Mouse (Mus musculus) heart, embryonic 13.5 days (tissue): ENCODE data around the gene Arhgap27. TPM values are rescaled to one million over a fixed set of nuclear protein-coding genes. Genes with fewer than 3 reads are reported as not detected.

Source experiments
- ATAC-seq: fragments of 200-750 bp; cut with Nextera tagmentation; 2 replicates; pipeline ENCODE4 v1.8.0; 2017; ENCODE audit warnings: moderate TSS enrichment; ENCODE audit not compliant: insufficient number of reproducible peaks, low FRiP score, low TSS enrichment; ENCODE audit errors: extremely low read depth
- H3K27ac ChIP-seq: fragments of 300-500 bp; sonication (generic); replicated peaks from 2 replicates; pipeline ENCODE4 v1.5.1; 2015; ENCODE audit warnings: moderate library complexity, mild to moderate bottlenecking, inconsistent platforms
- H3K27me3 ChIP-seq: fragments of 300-500 bp; sonication (generic); replicated peaks from 2 replicates; pipeline ENCODE4 v1.6.1; 2015; ENCODE audit warnings: mild to moderate bottlenecking, inconsistent platforms
- H3K36me3 ChIP-seq: fragments of 300-500 bp; sonication (generic); 2 replicates; pipeline ENCODE4 v1.6.1; 2015; ENCODE audit warnings: mild to moderate bottlenecking, inconsistent platforms
- H3K4me1 ChIP-seq: fragments of 300-500 bp; sonication (generic); 2 replicates; pipeline ENCODE4 v1.6.1; 2015; ENCODE audit warnings: inconsistent platforms
- H3K4me2 ChIP-seq: fragments of 300-500 bp; sonication (generic); 2 replicates; pipeline ENCODE4 v1.6.1; 2015; ENCODE audit warnings: inconsistent platforms, mild to moderate bottlenecking, moderate library complexity
- H3K4me3 ChIP-seq: fragments of 300-500 bp; sonication (generic); 2 replicates; pipeline ENCODE4 v1.5.1; 2015; ENCODE audit warnings: moderate library complexity, mild to moderate bottlenecking, inconsistent platforms
- H3K9ac ChIP-seq: fragments of 300-500 bp; sonication (generic); 2 replicates; pipeline ENCODE4 v1.6.1; 2015; ENCODE audit warnings: inconsistent platforms, mild to moderate bottlenecking, moderate library complexity
- H3K9me3 ChIP-seq: fragments of 300-500 bp; sonication (generic); 2 replicates; pipeline ENCODE4 v1.6.1; 2016; ENCODE audit warnings: inconsistent platforms
- WGBS: fragments of 180-500 bp; shearing (Covaris S2); methylation state at CpG from one replicate; pipeline ENCODE4 v1.1.7; 2015; ENCODE audit warnings: mixed read lengths; 5-methylcytosine and 5-hydroxymethylcytosine counted together
- polyA plus RNA-seq: library from polyadenylated mRNA; unstranded; fragments of >200 nt; fragmentation: Nextera tagmentation; extraction: Ambion mirVana; gene quantifications from 2 replicates; pipeline ENCODE4 v1.2.1, GENCODE M21; 2015

The Arhgap27 gene
- polyA plus RNA-seq, 1 experiment from 2014 or later: 5.8 TPM

- Histone ChIP-seq H3K4me2 (no peak overlapping the region), H3K27ac (peak overlapping the region; percentile 62), H3K9ac (0 out of 2 replicates have a peak overlapping the region, but pooled peaks have one; percentile 8), H3K27me3 (no peaks in the 10 kb centered on the region), H3K36me3 (peaks cover 44% of the 10 kb centered on the region), H3K4me3 (no peak overlapping the region), H3K4me1 (peaks cover 46% of the 10 kb centered on the region), H3K9me3 (no peaks in the 10 kb centered on the region)
- no peak for ATAC-seq
- WGBS: 46% methylated on average over 6 of the region's 6 CpGs
Observed at GRCm38 (mm10) chr11:103378341-103378740, 14.8 kb upstream of the Arhgap27 start.

DNA sequence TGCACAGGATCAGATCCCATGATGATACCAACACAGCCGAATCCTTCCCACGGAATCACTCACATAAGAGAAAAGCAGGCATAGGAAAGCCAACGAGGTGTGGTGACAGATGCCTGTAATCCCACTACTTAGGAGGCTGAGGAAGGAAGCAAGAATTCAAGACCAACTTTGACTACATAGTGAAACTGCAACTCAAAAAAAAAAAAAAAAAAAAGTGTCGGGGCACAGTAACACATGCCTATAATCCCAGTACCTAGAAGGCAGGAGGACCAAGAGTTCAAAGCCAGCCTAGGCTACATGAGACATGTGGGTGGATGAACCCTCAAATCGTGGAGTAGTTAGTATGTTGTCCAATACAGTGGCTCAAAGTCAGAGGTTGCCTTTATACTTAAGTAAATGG, 12.3 kb upstream of the Arhgap27 start:
- no peaks in the 10 kb centered on the region for H3K27me3 ChIP-seq
- peaks cover 56% of the 10 kb centered on the region for H3K36me3 ChIP-seq
- 81% methylated on average over 5 of the region's 5 CpGs for WGBS

GRCm38 (mm10) chr11:103375258-103375657, 11.8 kb upstream of the Arhgap27 start:
- H3K4me1 ChIP-seq: peaks cover 38% of the 10 kb centered on the region
- WGBS: 55% methylated on average over 1 of the region's 1 CpGs
- peaks cover 61% of the 10 kb centered on the region for H3K36me3 ChIP-seq
- H3K27me3 ChIP-seq: no peaks in the 10 kb centered on the region
- H3K27ac ChIP-seq: no peak overlapping the region
- no peak for ATAC-seq
- no peak overlapping the region for H3K4me2 ChIP-seq
- H3K9me3 ChIP-seq: no peaks in the 10 kb centered on the region
- H3K9ac ChIP-seq: no peak overlapping the region
- no peak overlapping the region for H3K4me3 ChIP-seq

More for the DNA sequence above, 12.3 kb upstream of the Arhgap27 start:
- Histone ChIP-seq H3K4me1 (peaks cover 35% of the 10 kb centered on the region), H3K27ac (no peak overlapping the region), H3K4me3 (no peak overlapping the region), H3K9me3 (no peaks in the 10 kb centered on the region), H3K4me2 (no peak overlapping the region), H3K9ac (no peak overlapping the region)
- no peak for ATAC-seq

DNA sequence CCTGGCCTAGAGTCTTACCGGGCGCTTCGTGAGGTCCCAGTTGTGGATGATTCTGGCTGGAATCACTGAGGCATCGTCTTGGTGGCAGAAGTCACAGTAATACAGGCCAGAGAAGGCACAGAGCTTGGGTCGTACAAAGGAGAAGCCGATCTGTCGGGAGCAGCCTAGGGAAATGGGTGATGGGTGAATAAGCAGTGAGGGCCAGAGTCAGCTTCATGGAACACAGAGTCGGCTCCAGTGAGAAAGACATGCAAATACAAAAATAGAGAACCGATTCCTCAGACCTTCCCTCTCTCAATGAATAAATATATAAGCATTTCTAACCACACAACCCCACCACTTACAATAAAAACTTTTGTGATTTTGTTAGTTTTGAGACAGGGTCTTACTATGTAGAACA, 10.4 kb upstream of the Arhgap27 start:
- Histone ChIP-seq H3K4me3 (no peak overlapping the region), H3K9me3 (no peaks in the 10 kb centered on the region), H3K27ac (no peak overlapping the region), H3K4me1 (peaks cover 36% of the 10 kb centered on the region), H3K4me2 (no peak overlapping the region), H3K27me3 (no peaks in the 10 kb centered on the region), H3K9ac (no peak overlapping the region), H3K36me3 (peaks cover 61% of the 10 kb centered on the region)
- 88% methylated on average over 9 of the region's 9 CpGs for whole genome bisulfite sequencing
- ATAC-seq: no peak

DNA sequence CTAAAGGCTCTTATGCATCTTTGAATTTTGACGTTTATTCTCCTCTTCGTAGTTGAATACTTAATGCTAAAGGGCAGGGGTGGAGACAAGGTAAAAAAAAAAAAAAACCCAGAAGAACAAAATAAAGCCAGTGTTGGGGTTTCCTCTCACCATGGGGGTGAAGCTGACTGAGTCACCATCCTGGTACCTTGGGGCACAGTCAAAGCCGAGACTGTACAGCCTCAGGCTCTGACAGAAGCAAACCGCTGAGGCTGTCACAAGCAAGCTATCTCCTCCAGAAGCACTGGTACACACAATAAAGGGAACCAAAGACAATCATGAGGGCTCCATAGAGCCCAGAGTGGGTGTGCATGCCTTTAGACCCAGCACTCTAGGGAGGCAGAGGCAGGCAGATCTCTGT, 9.1 kb upstream of the Arhgap27 start:
- Histone ChIP-seq H3K4me3 (no peak overlapping the region), H3K9ac (no peak overlapping the region), H3K27me3 (no peaks in the 10 kb centered on the region), H3K27ac (0 out of 2 replicates have a peak overlapping the region, but pooled peaks have one; percentile 80), H3K9me3 (no peaks in the 10 kb centered on the region), H3K36me3 (peaks cover 66% of the 10 kb centered on the region), H3K4me1 (peaks cover 25% of the 10 kb centered on the region), H3K4me2 (no peak overlapping the region)
- no peak for ATAC-seq
- 88% methylated on average over 4 of the region's 4 CpGs for WGBS

DNA sequence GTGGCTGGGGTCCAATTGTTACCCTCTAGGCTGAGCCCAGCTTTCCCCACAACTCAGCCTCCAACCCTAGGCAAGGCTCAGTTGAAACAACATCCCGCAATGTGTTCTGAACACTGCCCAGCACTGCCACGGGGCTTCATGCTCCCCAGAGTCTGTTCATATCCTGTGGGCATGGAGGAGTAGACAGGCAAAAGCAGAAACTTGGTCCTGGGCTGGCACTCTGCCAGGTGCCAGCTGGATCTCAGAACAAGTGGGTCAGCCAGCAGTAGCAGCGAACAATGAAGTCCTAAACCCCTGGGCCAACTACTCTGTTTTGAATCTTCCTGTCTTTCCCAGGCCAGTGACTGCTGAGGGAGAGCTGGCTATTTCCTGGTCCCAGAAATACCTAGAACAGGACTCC, 8.6 kb upstream of the Arhgap27 start:
- peaks cover 66% of the 10 kb centered on the region for H3K36me3 ChIP-seq
- H3K9me3 ChIP-seq: no peaks in the 10 kb centered on the region
- WGBS: 68% methylated on average over 3 of the region's 3 CpGs
- ATAC-seq: no peak
- H3K4me1 ChIP-seq: peaks cover 25% of the 10 kb centered on the region
- H3K27ac ChIP-seq: peak overlapping the region; percentile 80
- H3K4me2 ChIP-seq: no peak overlapping the region
- H3K9ac ChIP-seq: 0 out of 2 replicates have a peak overlapping the region, but pooled peaks have one; percentile 20
- H3K4me3 ChIP-seq: no peak overlapping the region
- no peaks in the 10 kb centered on the region for H3K27me3 ChIP-seq

DNA sequence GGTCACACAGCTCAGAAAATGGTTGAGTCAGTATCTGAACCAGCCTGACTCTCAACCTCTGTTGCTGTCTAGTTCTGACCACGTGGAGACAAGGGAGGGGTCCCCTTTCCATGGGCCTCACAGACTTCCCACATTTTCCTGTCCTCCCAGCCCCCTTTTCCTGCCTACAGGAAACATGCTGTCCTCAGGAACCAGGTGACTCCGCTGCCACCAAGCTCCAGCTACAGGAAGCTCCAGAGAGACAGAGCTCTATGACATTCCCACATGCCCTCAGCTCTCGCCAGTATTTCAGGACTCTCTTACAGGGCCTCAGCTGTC, 7.7 kb upstream of the Arhgap27 start:
- Histone ChIP-seq H3K9ac (0 out of 2 replicates have a peak overlapping the region, but pooled peaks have one; percentile 20), H3K36me3 (peaks cover 66% of the 10 kb centered on the region), H3K4me3 (no peak overlapping the region), H3K27me3 (0 out of 2 replicates have a peak, but pooled peaks cover under 1% of the 10 kb centered on the region), H3K4me2 (no peak overlapping the region), H3K9me3 (no peaks in the 10 kb centered on the region), H3K27ac (peak overlapping the region; percentile 80), H3K4me1 (peaks cover 25% of the 10 kb centered on the region)
- WGBS: 59% methylated on average over 3 of the region's 3 CpGs
- ATAC-seq: peak; percentile 28; the same call in 1 of the 2 replicates

DNA sequence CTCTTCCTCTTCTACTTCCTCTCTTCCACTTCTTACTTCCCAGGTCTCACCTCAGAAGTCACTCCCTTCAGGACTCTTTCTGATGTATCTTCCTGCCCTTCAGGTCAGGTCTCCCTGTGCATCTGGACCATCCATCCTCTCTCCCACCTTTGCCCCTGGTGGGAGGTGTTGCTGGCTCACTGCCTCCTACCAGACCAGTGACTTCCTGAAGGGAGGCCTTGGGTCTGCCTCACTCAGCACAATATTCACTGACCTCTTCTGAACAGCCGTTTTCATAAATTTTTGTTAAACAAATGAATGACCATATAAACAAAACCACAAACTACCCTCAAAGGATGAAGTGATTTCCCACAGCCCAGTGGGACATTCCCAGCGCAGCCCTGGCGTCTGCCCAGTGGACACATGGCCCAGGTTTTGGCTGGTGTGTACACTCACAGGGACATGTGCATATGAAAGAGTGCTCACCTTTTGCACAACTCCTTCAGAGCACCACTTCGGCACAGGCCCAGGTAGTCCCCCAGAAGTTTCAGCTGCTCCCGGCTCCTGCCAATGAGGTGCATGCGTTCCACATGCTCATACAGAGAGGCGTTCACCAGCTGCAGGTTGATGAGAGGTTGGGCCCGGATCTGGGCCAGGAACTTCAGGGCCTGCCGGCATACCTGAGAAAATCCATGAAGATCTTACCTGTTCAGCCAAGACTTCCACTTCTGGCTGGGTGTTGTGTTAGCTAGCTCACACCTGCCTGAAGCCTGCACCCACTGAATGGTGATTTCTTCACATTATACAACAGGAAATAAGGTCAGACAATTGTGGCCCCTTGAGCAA, 7.1 kb upstream of the Arhgap27 start:
- no peak overlapping the region for H3K4me2 ChIP-seq
- no peak; the same call in 1 of the 2 replicates for ATAC-seq
- 0 out of 2 replicates have a peak, but pooled peaks cover 6% of the 10 kb centered on the region for H3K27me3 ChIP-seq
- H3K9me3 ChIP-seq: no peaks in the 10 kb centered on the region
- H3K36me3 ChIP-seq: peaks cover 67% of the 10 kb centered on the region
- no peak overlapping the region for H3K9ac ChIP-seq
- H3K27ac ChIP-seq: peak overlapping the region; percentile 80
- no peak overlapping the region for H3K4me3 ChIP-seq
- peaks cover 25% of the 10 kb centered on the region for H3K4me1 ChIP-seq
- WGBS: 86% methylated on average over 9 of the region's 9 CpGs

DNA sequence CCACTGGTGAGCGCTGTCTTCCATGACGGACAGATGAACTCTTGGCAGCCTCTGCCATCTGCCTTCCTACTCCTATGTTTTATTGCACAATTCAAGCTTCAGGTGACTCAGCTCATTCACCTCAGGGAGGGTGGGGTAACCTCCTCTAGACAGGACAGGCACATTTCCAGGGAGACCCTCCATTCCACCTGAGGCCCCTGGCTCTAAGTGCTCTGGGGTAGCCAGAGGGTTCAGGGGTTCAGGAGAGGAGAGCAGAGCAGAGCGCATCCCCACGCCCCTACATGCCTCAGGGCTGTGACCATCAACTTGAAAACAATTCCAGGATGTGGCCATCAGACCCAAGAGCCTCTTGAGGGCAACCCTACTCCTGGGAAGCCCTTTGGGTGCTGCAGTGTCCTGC, 2.0 kb upstream of the Arhgap27 start:
- no peak overlapping the region for H3K27ac ChIP-seq
- WGBS: 83% methylated on average over 4 of the region's 4 CpGs
- H3K9me3 ChIP-seq: no peaks in the 10 kb centered on the region
- peaks cover 36% of the 10 kb centered on the region for H3K4me1 ChIP-seq
- no peak for ATAC-seq
- H3K36me3 ChIP-seq: peaks cover 49% of the 10 kb centered on the region
- no peak overlapping the region for H3K4me3 ChIP-seq
- H3K9ac ChIP-seq: no peak overlapping the region
- H3K27me3 ChIP-seq: peaks cover 57% of the 10 kb centered on the region
- H3K4me2 ChIP-seq: no peak overlapping the region

DNA sequence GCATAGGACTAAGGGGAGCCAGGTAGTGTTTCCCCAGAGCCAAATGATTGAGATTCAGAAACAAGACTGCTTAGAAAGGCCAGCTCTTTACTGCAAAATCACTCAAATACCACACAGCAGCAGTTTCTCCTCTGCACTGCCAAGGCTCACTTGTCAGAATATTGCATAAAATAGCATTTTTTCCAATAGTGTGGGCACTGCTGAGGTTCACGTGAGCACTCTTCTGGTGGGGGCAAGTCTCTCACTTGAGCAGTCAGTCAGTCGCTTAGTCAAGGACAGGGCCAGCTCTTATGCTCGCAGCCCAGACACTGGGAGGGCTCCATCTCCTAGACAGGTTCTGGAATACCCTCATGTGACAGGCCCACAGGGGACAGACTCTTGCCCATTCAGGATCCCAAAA, 1.5 kb upstream of the Arhgap27 start:
- peak overlapping the region; percentile 77; the same call in 1 of the 2 replicates for H3K27ac ChIP-seq
- 79% methylated on average over 3 of the region's 3 CpGs for WGBS

GRCm38 (mm10) chr11:103364335-103364734, 843 bp upstream of the Arhgap27 start:
- no peak for ATAC-seq
- no peaks in the 10 kb centered on the region for H3K9me3 ChIP-seq
- peaks cover 68% of the 10 kb centered on the region for H3K27me3 ChIP-seq
- peak overlapping the region; percentile 77 for H3K27ac ChIP-seq
- H3K4me2 ChIP-seq: peak overlapping the region; percentile 84
- H3K9ac ChIP-seq: 0 out of 2 replicates have a peak overlapping the region, but pooled peaks have one; percentile 78
- peaks cover 39% of the 10 kb centered on the region for H3K36me3 ChIP-seq
- H3K4me1 ChIP-seq: peaks cover 43% of the 10 kb centered on the region
- 47% methylated on average over 5 of the region's 5 CpGs for WGBS
- H3K4me3 ChIP-seq: no peak overlapping the region

More for the DNA sequence above, 1.5 kb upstream of the Arhgap27 start:
- H3K4me1 ChIP-seq: peaks cover 37% of the 10 kb centered on the region
- H3K9me3 ChIP-seq: no peaks in the 10 kb centered on the region
- no peak for ATAC-seq
- no peak overlapping the region for H3K4me3 ChIP-seq
- peaks cover 61% of the 10 kb centered on the region for H3K27me3 ChIP-seq
- H3K4me2 ChIP-seq: no peak overlapping the region
- H3K9ac ChIP-seq: no peak overlapping the region
- peaks cover 44% of the 10 kb centered on the region for H3K36me3 ChIP-seq
